Mouse (Mus musculus) naive thymus-derived CD4-positive, alpha-beta T cell, adult 2 months (primary cell): ENCODE measurements around the gene Slc22a14.

Experiments used
- DNase-seq: peaks from one replicate; pipeline ENCODE4 v3.0.0-alpha.2; 2011; ENCODE audit warnings: low read depth

The Slc22a14 gene

DNA sequence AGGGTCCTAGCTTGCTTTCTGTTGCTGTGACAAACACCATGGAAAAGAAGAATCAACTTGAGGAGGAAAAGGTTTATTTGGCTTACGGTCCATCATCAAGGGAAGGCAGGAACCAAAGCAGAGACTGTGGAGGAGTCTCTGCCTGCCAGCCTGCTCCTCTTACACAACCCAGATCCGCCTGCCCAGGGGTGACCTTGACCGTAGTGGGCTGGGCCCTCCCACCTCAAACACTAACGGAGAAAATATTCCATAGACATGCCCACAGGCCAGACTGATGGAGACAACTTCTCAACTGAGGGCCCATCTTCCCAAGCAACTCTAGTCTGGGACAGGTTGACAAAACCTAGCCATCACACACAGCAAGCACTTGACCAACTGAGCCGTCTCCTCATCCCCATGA lies 223.3 kb downstream of the Slc22a14 start:
- no peak for DNase-seq

DNA sequence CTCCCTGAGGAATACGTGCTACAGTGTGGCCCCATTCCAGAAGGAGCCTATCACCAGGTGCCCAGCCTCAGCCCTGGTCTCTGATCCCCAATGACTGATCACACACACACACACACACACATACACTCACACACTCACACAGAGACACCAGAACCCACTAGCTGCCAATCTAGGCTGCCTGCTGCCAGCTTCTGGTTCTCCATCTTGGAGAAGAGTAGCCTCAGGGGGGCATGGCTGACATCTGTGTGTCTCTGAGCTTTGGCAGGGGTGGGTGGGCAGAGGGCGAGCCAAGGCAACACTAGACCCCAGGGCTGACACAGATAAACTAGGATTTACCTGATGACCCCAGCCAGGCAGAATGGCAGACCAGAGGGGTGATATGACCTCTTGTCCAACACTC lies 226.5 kb downstream of the Slc22a14 start:
- no peak for DNase-seq

- DNase-seq, result no peak
Measured at GRCm38 (mm10) chr9:119130692-119131091, 234.7 kb downstream of the Slc22a14 start.

GRCm38 (mm10) chr9:119128436-119129181 lies 236.7 kb downstream of the Slc22a14 start:
- DNase-seq, result no peak

DNA sequence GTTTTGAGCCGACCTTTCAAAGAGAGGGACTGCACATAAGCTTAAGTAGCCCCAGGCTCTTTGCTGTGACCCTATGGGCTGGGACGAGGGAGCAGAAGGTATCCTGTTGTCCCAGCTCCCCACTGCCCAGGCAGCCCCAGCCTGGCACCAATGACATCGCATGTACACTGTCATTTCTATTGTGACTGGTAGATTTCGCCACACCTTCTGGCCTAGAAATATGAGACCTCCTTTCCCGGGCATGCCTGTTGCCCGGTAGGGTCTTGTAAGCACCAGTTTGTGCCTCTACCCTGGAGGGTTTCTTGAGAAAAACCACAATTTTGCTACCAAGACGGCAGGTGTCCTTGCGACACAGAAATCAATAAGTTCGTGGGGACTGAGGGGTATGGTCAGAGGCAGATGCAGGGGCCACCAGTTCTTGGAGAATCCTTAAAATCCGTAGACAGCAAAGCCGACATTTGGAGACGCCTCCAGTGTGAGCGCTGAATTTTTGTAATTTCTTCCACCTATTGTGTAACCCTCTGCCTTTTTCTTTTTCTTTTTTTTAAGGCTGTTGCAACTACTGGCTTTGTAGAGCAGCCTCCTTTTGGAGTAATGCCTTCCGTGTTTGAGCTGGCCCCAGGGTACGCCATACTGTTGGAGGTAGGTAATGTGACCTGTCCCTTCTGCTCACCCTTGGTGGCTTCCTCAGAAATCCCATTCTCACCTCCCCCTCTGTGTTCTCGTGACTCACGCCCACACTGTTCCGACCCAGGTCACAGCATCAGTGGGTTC lies 242.6 kb downstream of the Slc22a14 start:
- no peak for DNase-seq

DNA sequence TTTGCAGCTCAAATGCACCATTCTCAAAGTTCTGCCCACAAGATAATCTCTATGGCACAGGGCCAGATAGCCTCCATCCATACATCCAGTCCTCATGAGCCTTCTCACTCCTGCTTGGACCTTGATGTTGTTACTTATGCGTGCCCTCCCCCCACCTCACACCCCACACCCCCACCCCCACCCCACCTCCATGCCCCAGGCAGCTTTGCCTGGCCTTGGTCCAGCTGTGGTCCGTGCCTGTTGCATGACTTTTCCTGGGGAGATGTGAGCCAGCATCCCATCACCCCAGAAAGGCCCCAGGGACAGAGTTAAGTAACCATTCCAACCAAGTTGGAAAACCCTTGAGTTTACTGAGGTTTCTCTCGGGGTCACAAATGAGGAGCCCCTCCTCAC lies 245.2 kb downstream of the Slc22a14 start:
- no peak for DNase-seq
